Comparison of ENCODE assay signal across 8 mouse cellular contexts in the genomic region with DNA sequence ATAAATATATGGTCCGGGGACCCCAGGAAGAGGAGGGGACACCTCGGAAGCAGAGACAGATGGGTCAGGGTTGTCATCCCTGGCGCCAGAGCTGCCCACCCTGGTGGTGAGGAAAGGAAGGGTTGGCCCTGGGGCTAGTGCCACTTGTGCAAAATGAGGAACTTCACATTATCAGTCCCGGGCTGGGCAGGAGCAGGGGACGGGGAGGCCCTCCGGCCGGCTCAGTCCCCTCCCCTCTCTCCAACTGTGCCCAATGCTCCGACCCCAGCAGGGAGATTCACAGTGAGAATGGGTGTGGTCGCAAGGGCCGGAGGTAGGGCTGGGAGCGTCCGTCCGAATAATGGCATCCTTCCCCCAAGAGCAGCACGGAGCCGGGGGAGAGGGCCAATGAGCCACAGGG. TPM values are rescaled to one million over a fixed set of nuclear protein-coding genes. Genes with fewer than 3 reads are reported as not detected.
DNase-seq lines count a peak whose midpoint lies in the region; ATAC-seq and TF ChIP-seq lines count a peak whose summit lies in the region.

No protein-coding gene starts in this region.

- TF ChIP-seq EP300 in stomach, postnatal 0 days (optimal IDR thresholded peaks at IDR 0.05) = no peak

- 21% methylated on average over 15 of the region's 15 CpGs for WGBS in forebrain, postnatal 0 days
- 18% methylated on average over 15 of the region's 15 CpGs for WGBS in forebrain, embryonic 11.5 days
- 20% methylated on average over 15 of the region's 15 CpGs for WGBS in limb, embryonic 12.5 days
- WGBS in stomach, postnatal 0 days = 24% methylated on average over 10 of the region's 15 CpGs

- ATAC-seq in forebrain, postnatal 0 days = no peak
- no peak for ATAC-seq in forebrain, embryonic 11.5 days (replicated peaks; ENCODE audit: low FRiP score)
- no peak for ATAC-seq in limb, embryonic 12.5 days (ENCODE audit: insufficient number of reproducible peaks, insufficient read depth, low FRiP score, low TSS enrichment, low read depth)
- ATAC-seq in stomach, postnatal 0 days (ENCODE audit: low FRiP score, low TSS enrichment) = 0 out of 2 replicates have a peak, but pooled peaks have one; percentile 2

- H3K4me2 ChIP-seq in forebrain, postnatal 0 days (ENCODE audit: low read depth) = peak overlapping the region; percentile 81; the same call in 1 of the 2 replicates
- H3K4me2 ChIP-seq in forebrain, embryonic 11.5 days (ENCODE audit: low read depth, low read length, severe bottlenecking) = no peak overlapping the region
- peak overlapping the region; percentile 91 for H3K4me2 ChIP-seq in limb, embryonic 12.5 days
- peak overlapping the region; percentile 91 for H3K4me2 ChIP-seq in stomach, postnatal 0 days (replicated peaks; ENCODE audit: low read depth)

- no peak for TF ChIP-seq CTCF in forebrain, postnatal 0 days (IDR thresholded peaks at IDR 0.05; ENCODE audit: low read depth)
- no peak; the same call in 1 of the 2 replicates for TF ChIP-seq CTCF in stomach, postnatal 0 days (IDR thresholded peaks at IDR 0.05; ENCODE audit: low read depth)

- no peaks in the 10 kb centered on the region for H3K9me3 ChIP-seq in forebrain, postnatal 0 days (ENCODE audit: low read length)
- no peaks in the 10 kb centered on the region for H3K9me3 ChIP-seq in forebrain, embryonic 11.5 days (ENCODE audit: control insufficient read depth, low read length)
- H3K9me3 ChIP-seq in limb, embryonic 12.5 days = no peaks in the 10 kb centered on the region
- no peaks in the 10 kb centered on the region for H3K9me3 ChIP-seq in stomach, postnatal 0 days (ENCODE audit: control insufficient read depth, low read length)

- H3K4me1 ChIP-seq in forebrain, postnatal 0 days (ENCODE audit: insufficient read depth) = 0 out of 2 replicates have a peak, but pooled peaks cover 4% of the 10 kb centered on the region
- peaks cover 18% of the 10 kb centered on the region for H3K4me1 ChIP-seq in forebrain, embryonic 11.5 days (replicated peaks; ENCODE audit: control insufficient read depth, insufficient read depth, low read length)
- H3K4me1 ChIP-seq in limb, embryonic 12.5 days (replicated peaks) = peaks cover 56% of the 10 kb centered on the region
- no peaks in the 10 kb centered on the region for H3K4me1 ChIP-seq in stomach, postnatal 0 days (replicated peaks; ENCODE audit: control insufficient read depth, insufficient read depth)

- peaks cover 51% of the 10 kb centered on the region for H3K27me3 ChIP-seq in forebrain, postnatal 0 days (ENCODE audit: insufficient read depth, low read length)
- peaks cover 65% of the 10 kb centered on the region for H3K27me3 ChIP-seq in forebrain, embryonic 11.5 days (ENCODE audit: control insufficient read depth, insufficient read depth, low read length)
- peaks cover 70% of the 10 kb centered on the region for H3K27me3 ChIP-seq in limb, embryonic 12.5 days
- no peaks in the 10 kb centered on the region; the same call in 1 of the 2 replicates for H3K27me3 ChIP-seq in stomach, postnatal 0 days (ENCODE audit: control insufficient read depth, insufficient read depth, low read length)

- no peak overlapping the region for H3K9ac ChIP-seq in forebrain, postnatal 0 days
- H3K9ac ChIP-seq in forebrain, embryonic 11.5 days (ENCODE audit: low read length) = no peak overlapping the region
- H3K9ac ChIP-seq in limb, embryonic 12.5 days (replicated peaks) = peak overlapping the region; percentile 82
- peak overlapping the region; percentile 80 for H3K9ac ChIP-seq in stomach, postnatal 0 days (ENCODE audit: low read length)

- H3K4me3 ChIP-seq in forebrain, postnatal 0 days (ENCODE audit: low read depth, low read length) = no peak overlapping the region
- H3K4me3 ChIP-seq in forebrain, embryonic 11.5 days (ENCODE audit: low read depth, low read length) = no peak overlapping the region
- peak overlapping the region; percentile 73 for H3K4me3 ChIP-seq in limb, embryonic 12.5 days (replicated peaks)
- H3K4me3 ChIP-seq in stomach, postnatal 0 days (ENCODE audit: low read depth, low read length) = peak overlapping the region; percentile 72

- H3K27ac ChIP-seq in forebrain, postnatal 0 days (ENCODE audit: low read depth, low read length) = no peak overlapping the region
- no peak overlapping the region for H3K27ac ChIP-seq in forebrain, embryonic 11.5 days (ENCODE audit: low read depth, low read length)
- H3K27ac ChIP-seq in limb, embryonic 12.5 days = no peak overlapping the region
- peak overlapping the region; percentile 91 for H3K27ac ChIP-seq in stomach, postnatal 0 days (replicated peaks)

- no peak for DNase-seq in forebrain, postnatal 0 days
- DNase-seq in forebrain, embryonic 11.5 days (ENCODE audit: low spot score) = no peak
- DNase-seq in testis, postnatal 10 days (ENCODE audit: low spot score) = peak; percentile 57
- no peak for DNase-seq in testis, postnatal 14 days (ENCODE audit: low spot score)
- peak; percentile 16 for DNase-seq in stomach, postnatal 0 days (ENCODE audit: low spot score)
- no peak for DNase-seq in right cerebral cortex, postnatal 25 days
- no peak for DNase-seq in cerebellum, adult 11-12 months

- peaks cover 27% of the 10 kb centered on the region for H3K36me3 ChIP-seq in forebrain, postnatal 0 days (ENCODE audit: insufficient read depth)
- no peaks in the 10 kb centered on the region for H3K36me3 ChIP-seq in forebrain, embryonic 11.5 days (ENCODE audit: control insufficient read depth, insufficient read depth, low read length)
- peaks cover 74% of the 10 kb centered on the region for H3K36me3 ChIP-seq in limb, embryonic 12.5 days
- H3K36me3 ChIP-seq in stomach, postnatal 0 days (ENCODE audit: control insufficient read depth, insufficient read depth, low read length) = peaks cover 20% of the 10 kb centered on the region

RNA-seq across cellular contexts. Expression of gene Hic1, which starts 4.6 kb away (rescaled TPM):
- 4.2 and 4.5 TPM in 2 replicates for total RNA-seq in forebrain, postnatal 0 days (2014; rRNA removed)
- 1.7 TPM in 2 replicates for polyA plus RNA-seq in forebrain, postnatal 0 days (2015; fragmentation: Nextera tagmentation; extraction: Ambion mirVana)
- polyA plus RNA-seq in forebrain, embryonic 11.5 days (2014; fragmentation: Nextera tagmentation; extraction: Ambion mirVana) = 0.86 and 1.1 TPM in 2 replicates
- 30.3 and 35.5 TPM in 2 replicates for polyA plus RNA-seq in limb, embryonic 12.5 days (2016; fragmentation: Nextera tagmentation; extraction: Ambion mirVana)
- polyA plus RNA-seq in stomach, postnatal 0 days (2015; fragmentation: Nextera tagmentation; extraction: Ambion mirVana) = 6.6 and 8.2 TPM in 2 replicates

RNA-seq across cellular contexts. Expression of gene Ovca2, which starts 13.9 kb away (rescaled TPM):
- total RNA-seq in forebrain, postnatal 0 days (2014; rRNA removed) = 15.5 and 19.6 TPM in 2 replicates
- 11.5 and 16.3 TPM in 2 replicates for polyA plus RNA-seq in forebrain, postnatal 0 days (2015; fragmentation: Nextera tagmentation; extraction: Ambion mirVana)
- 32.7 and 34.4 TPM in 2 replicates for polyA plus RNA-seq in forebrain, embryonic 11.5 days (2014; fragmentation: Nextera tagmentation; extraction: Ambion mirVana)
- 29.6 and 31.0 TPM in 2 replicates for polyA plus RNA-seq in limb, embryonic 12.5 days (2016; fragmentation: Nextera tagmentation; extraction: Ambion mirVana)
- 19.3 and 20.2 TPM in 2 replicates for polyA plus RNA-seq in stomach, postnatal 0 days (2015; fragmentation: Nextera tagmentation; extraction: Ambion mirVana)

RNA-seq across cellular contexts. Expression of gene Dph1, which starts 26.3 kb away (rescaled TPM):
- total RNA-seq in forebrain, postnatal 0 days (2014; rRNA removed) = 19.5 and 21.0 TPM in 2 replicates
- polyA plus RNA-seq in forebrain, postnatal 0 days (2015; fragmentation: Nextera tagmentation; extraction: Ambion mirVana) = 12.7 and 13.8 TPM in 2 replicates
- polyA plus RNA-seq in forebrain, embryonic 11.5 days (2014; fragmentation: Nextera tagmentation; extraction: Ambion mirVana) = 21.8 and 24.0 TPM in 2 replicates
- polyA plus RNA-seq in limb, embryonic 12.5 days (2016; fragmentation: Nextera tagmentation; extraction: Ambion mirVana) = 24.0 and 25.5 TPM in 2 replicates
- polyA plus RNA-seq in stomach, postnatal 0 days (2015; fragmentation: Nextera tagmentation; extraction: Ambion mirVana) = 15.2 and 15.8 TPM in 2 replicates

RNA-seq across cellular contexts. Expression of gene Rtn4rl1, which starts 28.8 kb away (rescaled TPM):
- 10.6 and 11.0 TPM in 2 replicates for total RNA-seq in forebrain, postnatal 0 days (2014; rRNA removed)
- 11.9 and 15.6 TPM in 2 replicates for polyA plus RNA-seq in forebrain, postnatal 0 days (2015; fragmentation: Nextera tagmentation; extraction: Ambion mirVana)
- 1.0 and 1.1 TPM in 2 replicates for polyA plus RNA-seq in forebrain, embryonic 11.5 days (2014; fragmentation: Nextera tagmentation; extraction: Ambion mirVana)
- 1.5 and 2.1 TPM in 2 replicates for polyA plus RNA-seq in limb, embryonic 12.5 days (2016; fragmentation: Nextera tagmentation; extraction: Ambion mirVana)
- 2.1 and 2.9 TPM in 2 replicates for polyA plus RNA-seq in stomach, postnatal 0 days (2015; fragmentation: Nextera tagmentation; extraction: Ambion mirVana)

Comparison
In these comparisons a context has a peak if more than half of its experiments do, and no peak if none do; other contexts are left out.
1. DNase-seq: peak in testis, postnatal 10 days (single experiment) and stomach, postnatal 0 days (single experiment); none in forebrain, postnatal 0 days (single experiment), forebrain, embryonic 11.5 days (single experiment), testis, postnatal 14 days (single experiment), right cerebral cortex, postnatal 25 days (single experiment) and cerebellum, adult 11-12 months (single experiment).
2. H3K4me3 ChIP-seq: peak in limb, embryonic 12.5 days (single experiment) and stomach, postnatal 0 days (single experiment); none in forebrain, postnatal 0 days (single experiment) and forebrain, embryonic 11.5 days (single experiment).
3. H3K9ac ChIP-seq: peak in limb, embryonic 12.5 days (single experiment) and stomach, postnatal 0 days (single experiment); none in forebrain, postnatal 0 days (single experiment) and forebrain, embryonic 11.5 days (single experiment).